Mouse (Mus musculus): ENCODE data around the gene Cpn1. TPM values are rescaled to one million over a fixed set of nuclear protein-coding genes. Genes with fewer than 3 reads are reported as not detected.

The Cpn1 gene
- polyA plus RNA-seq (2012; rRNA removed) = 0.27 and 0.45 TPM in 2 replicates

DNA sequence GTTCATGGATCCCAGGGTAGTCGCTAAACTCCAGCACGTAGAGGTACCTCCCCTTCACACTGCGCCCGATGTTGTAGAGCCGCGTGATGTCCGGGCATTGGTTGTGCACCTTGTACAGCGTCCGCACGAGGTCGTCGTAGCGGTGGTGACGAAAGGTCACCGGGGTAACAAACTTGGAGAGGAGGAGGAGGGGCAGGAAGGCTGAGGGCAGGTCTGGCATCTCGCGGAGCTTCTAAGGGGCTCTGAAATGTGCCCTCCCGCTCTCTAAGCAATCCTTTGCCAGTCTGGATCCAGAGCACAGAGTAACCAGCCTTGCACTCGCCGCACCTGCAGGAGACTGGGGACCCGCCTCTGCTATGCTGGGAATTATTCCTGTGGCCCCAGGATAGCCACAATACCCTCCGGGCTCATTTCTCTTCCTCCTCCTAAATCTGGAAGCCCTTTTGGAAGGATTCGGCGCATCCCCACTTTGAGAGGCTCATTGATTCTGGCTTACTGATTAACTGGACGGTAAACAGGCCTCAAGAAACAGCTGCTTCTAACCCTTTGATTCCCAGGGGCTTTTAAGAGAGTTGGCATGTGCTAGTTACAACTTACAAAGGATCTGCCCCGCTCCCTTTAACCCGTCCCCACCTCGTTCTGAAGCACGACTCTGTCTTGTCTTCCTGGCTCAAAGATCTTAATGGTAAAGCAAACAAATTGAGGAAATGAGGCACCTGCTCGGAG lies at the start of gene Cpn1:
Cpn1 (minus strand) TSS at position 488 of the 726 bp plus-strand sequence.
- Histone ChIP-seq H3K27ac (ENCODE audit: control insufficient read depth, insufficient read depth, low read length) (no peak within 1 kb of the TSS), H3K4me1 (replicated peaks; ENCODE audit: control insufficient read depth, insufficient read depth, low read length) (no peaks in the 10 kb centered on the region), H3K36me3 (ENCODE audit: control insufficient read depth, insufficient read depth, low read length) (no peaks in the 10 kb centered on the region), H3K27me3 (ENCODE audit: control insufficient read depth, insufficient read depth, low read length) (no peaks in the 10 kb centered on the region), H3K4me3 (ENCODE audit: control insufficient read depth, insufficient read depth, low read length) (no peak within 1 kb of the TSS)
- WGBS = 38% methylated on average over 30 of the region's 30 CpGs
- no peak for TF ChIP-seq POLR2A (IDR thresholded peaks at IDR 0.05; ENCODE audit: control insufficient read depth, extremely low read depth, insufficient read depth, low read length, poor library complexity)
- no peak for TF ChIP-seq CTCF (IDR thresholded peaks at IDR 0.05; ENCODE audit: borderline replicate concordance, control insufficient read depth, extremely low read depth, insufficient read depth, low read length, poor library complexity)
- DNase-seq = no peak

DNA sequence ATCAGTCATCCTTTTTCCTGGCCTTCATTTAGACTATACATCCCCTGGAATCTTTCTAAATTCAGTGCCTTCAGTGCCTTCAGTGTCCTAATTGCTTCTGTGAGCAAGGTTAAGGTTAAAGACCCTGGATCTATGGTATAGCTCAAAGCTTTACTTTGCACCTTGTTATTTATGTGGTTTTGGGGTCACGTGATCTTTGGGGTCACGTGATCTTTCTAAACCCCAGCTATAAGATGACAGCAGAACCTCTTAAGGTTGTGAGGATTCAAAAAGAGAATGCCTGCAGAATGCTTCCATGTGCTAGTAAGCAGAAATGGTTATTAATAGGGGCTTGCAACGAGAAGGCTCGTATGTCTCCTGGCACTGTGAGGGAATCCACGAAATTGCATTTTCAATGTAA lies 47.0 kb upstream of the Cpn1 start:
- Histone ChIP-seq H3K36me3 (ENCODE audit: control insufficient read depth, insufficient read depth, low read length) (peaks cover 8% of the 10 kb centered on the region), H3K4me1 (replicated peaks; ENCODE audit: control insufficient read depth, insufficient read depth, low read length) (no peaks in the 10 kb centered on the region), H3K27me3 (ENCODE audit: control insufficient read depth, insufficient read depth, low read length) (no peaks in the 10 kb centered on the region), H3K27ac (ENCODE audit: control insufficient read depth, insufficient read depth, low read length) (no peak overlapping the region), H3K4me3 (ENCODE audit: control insufficient read depth, insufficient read depth, low read length) (no peak overlapping the region)
- no peak for DNase-seq
- no peak for TF ChIP-seq POLR2A (IDR thresholded peaks at IDR 0.05; ENCODE audit: control insufficient read depth, extremely low read depth, insufficient read depth, low read length, poor library complexity)
- no peak for TF ChIP-seq CTCF (IDR thresholded peaks at IDR 0.05; ENCODE audit: borderline replicate concordance, control insufficient read depth, extremely low read depth, insufficient read depth, low read length, poor library complexity)
- 86% methylated on average over 5 of the region's 5 CpGs for WGBS

- no peak overlapping the region for H3K4me3 ChIP-seq (ENCODE audit: control insufficient read depth, insufficient read depth, low read length)
- 95% methylated on average over 11 of the region's 11 CpGs for WGBS
- H3K27me3 ChIP-seq (ENCODE audit: control insufficient read depth, insufficient read depth, low read length) = no peaks in the 10 kb centered on the region
- TF ChIP-seq POLR2A (IDR thresholded peaks at IDR 0.05; ENCODE audit: control insufficient read depth, extremely low read depth, insufficient read depth, low read length, poor library complexity) = no peak
- no peak for TF ChIP-seq CTCF (IDR thresholded peaks at IDR 0.05; ENCODE audit: borderline replicate concordance, control insufficient read depth, extremely low read depth, insufficient read depth, low read length, poor library complexity)
- no peak overlapping the region for H3K27ac ChIP-seq (ENCODE audit: control insufficient read depth, insufficient read depth, low read length)
- H3K4me1 ChIP-seq (replicated peaks; ENCODE audit: control insufficient read depth, insufficient read depth, low read length) = no peaks in the 10 kb centered on the region
- DNase-seq = no peak
- peaks cover 8% of the 10 kb centered on the region for H3K36me3 ChIP-seq (ENCODE audit: control insufficient read depth, insufficient read depth, low read length)
Measured at GRCm38 (mm10) chr19:44032046-44032744, 45.8 kb upstream of the Cpn1 start.

DNA sequence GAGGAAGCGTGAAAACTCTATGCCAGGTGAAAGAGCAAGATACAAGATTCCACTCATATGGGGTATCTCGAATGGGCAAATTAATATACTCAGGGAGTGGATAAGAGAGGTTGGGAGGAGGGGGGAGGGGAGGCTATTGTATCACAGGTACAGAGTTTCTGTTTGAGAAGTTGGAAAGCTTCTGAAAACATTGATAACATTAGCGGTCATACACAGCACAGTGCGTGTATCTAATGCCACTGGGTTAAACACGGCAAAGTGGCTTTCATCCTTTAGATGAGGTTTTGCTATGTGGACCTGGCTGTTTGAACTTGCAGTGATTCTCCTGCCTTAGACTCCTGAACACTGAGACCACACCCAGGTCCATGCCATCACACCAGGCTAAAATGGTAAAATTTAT lies 43.7 kb upstream of the Cpn1 start:
- no peaks in the 10 kb centered on the region for H3K27me3 ChIP-seq (ENCODE audit: control insufficient read depth, insufficient read depth, low read length)
- TF ChIP-seq POLR2A (IDR thresholded peaks at IDR 0.05; ENCODE audit: control insufficient read depth, extremely low read depth, insufficient read depth, low read length, poor library complexity) (no peak), CTCF (IDR thresholded peaks at IDR 0.05; ENCODE audit: borderline replicate concordance, control insufficient read depth, extremely low read depth, insufficient read depth, low read length, poor library complexity) (no peak)
- 94% methylated on average over 5 of the region's 5 CpGs for WGBS
- no peaks in the 10 kb centered on the region for H3K36me3 ChIP-seq (ENCODE audit: control insufficient read depth, insufficient read depth, low read length)
- no peak overlapping the region for H3K4me3 ChIP-seq (ENCODE audit: control insufficient read depth, insufficient read depth, low read length)
- no peaks in the 10 kb centered on the region for H3K4me1 ChIP-seq (replicated peaks; ENCODE audit: control insufficient read depth, insufficient read depth, low read length)
- no peak overlapping the region for H3K27ac ChIP-seq (ENCODE audit: control insufficient read depth, insufficient read depth, low read length)
- no peak for DNase-seq

- H3K4me1 ChIP-seq (replicated peaks; ENCODE audit: control insufficient read depth, insufficient read depth, low read length) = no peaks in the 10 kb centered on the region
- WGBS = 89% methylated on average over 8 of the region's 8 CpGs
- no peak for DNase-seq
- no peaks in the 10 kb centered on the region for H3K36me3 ChIP-seq (ENCODE audit: control insufficient read depth, insufficient read depth, low read length)
- H3K27ac ChIP-seq (ENCODE audit: control insufficient read depth, insufficient read depth, low read length) = no peak within 1 kb of the TSS
- no peaks in the 10 kb centered on the region for H3K27me3 ChIP-seq (ENCODE audit: control insufficient read depth, insufficient read depth, low read length)
- no peak within 1 kb of the TSS for H3K4me3 ChIP-seq (ENCODE audit: control insufficient read depth, insufficient read depth, low read length)
- TF ChIP-seq CTCF (IDR thresholded peaks at IDR 0.05; ENCODE audit: borderline replicate concordance, control insufficient read depth, extremely low read depth, insufficient read depth, low read length, poor library complexity) (no peak), POLR2A (IDR thresholded peaks at IDR 0.05; ENCODE audit: control insufficient read depth, extremely low read depth, insufficient read depth, low read length, poor library complexity) (no peak)
Measured at GRCm38 (mm10) chr19:44028972-44029371, 42.6 kb upstream of the Cpn1 start, which contains the start of gene Cyp2c23. Gene Cyp2c23 (minus strand): TSS chr19:44029208.

DNA sequence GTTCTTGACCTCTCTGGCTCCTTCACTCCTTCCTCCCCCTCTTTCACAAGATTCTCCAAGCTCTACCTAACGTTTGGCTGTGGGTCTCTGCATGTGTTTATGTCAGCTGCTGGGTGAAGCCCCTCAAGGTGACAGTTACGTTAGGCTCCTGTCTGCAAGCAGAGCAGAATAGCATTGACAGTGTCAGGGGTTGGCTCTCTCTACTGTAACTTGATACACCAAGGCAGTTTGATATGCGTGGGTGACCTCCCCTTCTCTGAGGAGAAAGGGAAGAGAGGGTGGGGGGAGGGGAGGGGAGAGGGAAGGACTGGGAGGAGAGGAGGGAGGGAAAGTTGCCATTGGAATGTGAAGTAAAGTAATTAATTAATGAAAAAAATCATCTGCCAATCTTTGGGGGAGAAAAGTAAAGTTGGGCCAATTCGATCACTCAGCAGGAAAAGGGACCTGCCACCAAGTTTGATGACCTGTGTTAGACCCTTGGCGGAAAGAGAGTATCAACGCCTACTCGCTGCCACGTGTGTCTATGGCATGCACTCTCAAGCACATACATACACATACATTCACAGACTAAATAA lies 40.7 kb upstream of the Cpn1 start:
- H3K36me3 ChIP-seq (ENCODE audit: control insufficient read depth, insufficient read depth, low read length) = no peaks in the 10 kb centered on the region
- no peaks in the 10 kb centered on the region for H3K4me1 ChIP-seq (replicated peaks; ENCODE audit: control insufficient read depth, insufficient read depth, low read length)
- WGBS = 88% methylated on average over 8 of the region's 8 CpGs
- no peak for TF ChIP-seq POLR2A (IDR thresholded peaks at IDR 0.05; ENCODE audit: control insufficient read depth, extremely low read depth, insufficient read depth, low read length, poor library complexity)
- no peak for TF ChIP-seq CTCF (IDR thresholded peaks at IDR 0.05; ENCODE audit: borderline replicate concordance, control insufficient read depth, extremely low read depth, insufficient read depth, low read length, poor library complexity)
- H3K27me3 ChIP-seq (ENCODE audit: control insufficient read depth, insufficient read depth, low read length) = no peaks in the 10 kb centered on the region
- no peak overlapping the region for H3K4me3 ChIP-seq (ENCODE audit: control insufficient read depth, insufficient read depth, low read length)
- no peak overlapping the region for H3K27ac ChIP-seq (ENCODE audit: control insufficient read depth, insufficient read depth, low read length)
- DNase-seq = no peak
